Mouse (Mus musculus): ENCODE results near the gene Dclre1b.

Gene Dclre1b

GRCm38 (mm10) chr3:103771531-103772130, 37.6 kb downstream of the Dclre1b start:
- DNase-seq = peak; percentile 77 to 79

- no peak for DNase-seq
Observed at GRCm38 (mm10) chr3:103766789-103767188, 42.5 kb downstream of the Dclre1b start.

GRCm38 (mm10) chr3:103759261-103759970, 49.8 kb downstream of the Dclre1b start:
- no peak for DNase-seq

- DNase-seq = no peak
Observed at GRCm38 (mm10) chr3:103758456-103758855, 50.8 kb downstream of the Dclre1b start.

GRCm38 (mm10) chr3:103756920-103757319, 52.3 kb downstream of the Dclre1b start:
- no peak for DNase-seq

- no peak for DNase-seq
Observed at GRCm38 (mm10) chr3:103755351-103755750, 53.9 kb downstream of the Dclre1b start.

GRCm38 (mm10) chr3:103751558-103751957, 57.7 kb downstream of the Dclre1b start:
- no peak for DNase-seq
